Mouse (Mus musculus) inflammation-experienced regulatory T-cells, adult 16 weeks (primary cell): Measurements from ENCODE around the gene Cfap100. TPM values are rescaled to one million over a fixed set of nuclear protein-coding genes. Genes with fewer than 3 reads are reported as not detected.

Source experiments
- polyA plus RNA-seq: library from polyadenylated mRNA; unstranded; fragments of 100-300 nt; shearing (Covaris generic); gene quantifications from one replicate; pipeline ENCODE4 v1.2.1, GENCODE M21; 2017

Gene Cfap100
- polyA plus RNA-seq: not detected

DNA sequence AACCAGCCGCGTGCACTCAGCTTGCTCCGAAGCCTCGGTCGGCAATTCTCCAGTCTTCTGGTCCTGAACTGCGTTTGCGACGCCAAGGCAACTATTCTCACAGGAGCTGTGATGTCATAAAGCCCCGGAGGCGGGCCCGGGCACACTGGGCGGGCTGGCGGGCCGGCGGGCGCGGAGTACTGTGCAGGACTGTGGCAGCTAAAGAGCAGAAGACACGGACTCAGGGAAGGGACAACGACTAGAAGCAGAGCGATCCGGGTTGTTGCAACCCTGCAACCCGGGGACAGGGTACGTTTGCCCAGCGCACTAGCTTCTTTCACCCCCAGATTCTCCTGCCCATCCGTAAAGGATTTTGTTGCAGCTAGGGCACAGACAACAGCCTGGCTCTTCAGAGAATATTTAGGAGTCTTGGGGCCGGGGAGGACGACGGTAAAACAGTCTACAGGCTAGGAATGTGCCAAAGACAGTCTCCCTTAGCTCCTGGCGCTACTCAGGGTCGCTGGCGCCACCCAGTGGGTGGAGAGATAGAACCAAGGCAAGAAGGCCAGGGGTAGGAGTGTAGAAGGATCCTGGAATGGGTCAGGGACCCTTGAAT, at the start of gene Cfap100:
Gene Cfap100 (minus strand): TSS at position 418 of the 595 bp plus-strand sequence.

DNA sequence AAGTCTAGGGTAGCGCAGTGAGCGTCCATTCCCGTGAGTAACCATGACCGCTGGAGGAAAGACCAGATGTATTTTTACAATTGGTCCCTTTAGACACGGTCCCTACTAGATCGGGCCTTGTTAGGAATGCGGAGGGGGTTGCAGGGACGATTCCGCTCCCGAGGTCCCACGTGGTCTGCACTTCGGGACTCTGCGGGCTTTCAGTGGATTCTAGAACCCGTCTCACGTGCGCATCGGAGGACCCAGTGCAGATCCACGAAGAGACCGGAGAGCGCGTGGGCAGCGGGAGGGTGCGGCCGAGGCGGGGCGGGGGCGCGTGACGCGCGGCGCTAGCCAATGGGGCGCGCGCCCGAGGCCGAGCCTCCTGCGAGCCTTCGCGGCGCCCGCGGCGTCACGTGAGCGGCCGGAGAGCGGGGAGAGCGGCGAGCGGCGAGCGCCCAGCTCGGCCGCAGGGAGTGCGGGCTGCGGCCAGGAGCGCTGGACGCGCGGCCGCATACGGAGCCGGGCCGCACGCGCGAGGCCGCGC, 33.6 kb upstream of the Cfap100 start, which contains the start of gene Klf15:
Gene Klf15 (plus strand): TSS at position 396 of the 526 bp plus-strand sequence.

DNA sequence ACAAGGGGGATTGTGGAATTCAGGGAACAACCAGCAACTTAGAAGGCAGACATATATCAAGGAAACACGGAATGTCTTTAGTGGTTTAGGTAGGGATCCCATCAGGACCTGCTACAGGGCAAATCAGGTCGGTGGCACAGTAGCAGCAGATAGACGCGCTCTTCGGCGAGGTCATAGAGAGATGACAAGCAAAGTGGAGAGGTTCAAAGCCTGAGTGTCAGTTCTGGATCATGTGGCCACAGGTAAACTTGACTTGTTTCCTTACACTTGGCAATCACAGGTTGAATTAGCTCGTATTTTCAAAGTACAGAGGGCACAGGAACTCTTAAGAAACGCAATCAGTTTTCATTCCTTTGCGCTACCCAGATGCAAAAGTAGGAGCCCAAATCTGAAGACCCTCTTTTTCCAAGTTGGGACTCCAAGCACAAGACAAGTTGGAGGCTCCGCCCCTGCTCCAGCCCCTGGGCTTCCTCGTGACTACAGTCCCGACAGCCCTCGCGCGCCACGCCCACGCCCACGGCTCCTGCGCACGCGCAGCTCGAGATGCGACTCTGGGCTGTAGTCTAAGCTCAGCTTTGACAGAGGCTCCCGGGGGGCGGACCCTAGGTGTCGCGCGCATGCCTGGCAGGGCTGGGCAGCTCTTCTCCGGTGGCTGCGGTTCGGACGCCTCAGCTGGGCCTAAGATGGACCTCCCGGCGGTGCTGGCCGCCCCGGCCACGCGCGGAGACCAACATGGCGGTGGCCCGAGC, 59.4 kb downstream of the Cfap100 start, which contains the start of gene Zxdc:
Gene Zxdc (plus strand): TSS at position 517 of the 749 bp plus-strand sequence.

Other genes starting within 250 kb of the Cfap100 start
- gene V1ra8, start 226.0 kb downstream of the Cfap100 start, polyA plus RNA-seq: not detected
- not detected for gene Vmn1r53, start 204.4 kb downstream of the Cfap100 start, polyA plus RNA-seq
- gene Vmn1r54, start 182.5 kb downstream of the Cfap100 start, polyA plus RNA-seq: not detected
- gene BC048671, start 127.6 kb downstream of the Cfap100 start, polyA plus RNA-seq: not detected
- not detected for gene Chst13, start 103.6 kb downstream of the Cfap100 start, polyA plus RNA-seq
- not detected for gene Uroc1, start 95.5 kb downstream of the Cfap100 start, polyA plus RNA-seq
- 2.7 TPM for gene Zxdc, start 59.3 kb downstream of the Cfap100 start, polyA plus RNA-seq
- gene Klf15, start 33.8 kb upstream of the Cfap100 start, polyA plus RNA-seq: not detected
- gene Aldh1l1, start 57.6 kb upstream of the Cfap100 start, polyA plus RNA-seq: 1.6 TPM
- 18.1 TPM for gene Slc41a3, start 175.9 kb upstream of the Cfap100 start, polyA plus RNA-seq